Mouse (Mus musculus) heart, postnatal 0 days (tissue): ENCODE results near the gene Zfp870. TPM values are rescaled to one million over a fixed set of nuclear protein-coding genes. Genes with fewer than 3 reads are reported as not detected.
"Not testable (repeated sequence)": the region's sequence is repeated elsewhere in the genome, so short reads cannot be mapped to it uniquely, and the experiment has no call there.

Source experiments
- ATAC-seq: fragments of 200-750 bp; cut with Nextera tagmentation; 2 replicates; pipeline ENCODE4 v1.8.0; 2017; ENCODE audit warnings: low read depth, moderate number of reproducible peaks, moderate library complexity; ENCODE audit not compliant: insufficient read depth
- DNase-seq: peaks from one replicate; pipeline ENCODE4 v3.0.0-alpha.2; 2016; ENCODE audit warnings: low spot score
- H3K27ac ChIP-seq: fragments of 300-500 bp; sonication (generic); 2 replicates; pipeline ENCODE4 v1.5.1; 2014; ENCODE audit warnings: low read depth, mild to moderate bottlenecking
- H3K27me3 ChIP-seq: fragments of 300-500 bp; sonication (generic); 2 replicates; pipeline ENCODE4 v1.6.1; 2014; ENCODE audit warnings: low read length, mixed read lengths; ENCODE audit not compliant: control insufficient read depth, insufficient read depth
- H3K36me3 ChIP-seq: fragments of 300-500 bp; sonication (generic); replicated peaks from 2 replicates; pipeline ENCODE4 v1.6.1; 2014; ENCODE audit warnings: low read length, mixed read lengths; ENCODE audit not compliant: control insufficient read depth, insufficient read depth
- H3K4me1 ChIP-seq: fragments of 300-500 bp; sonication (generic); 2 replicates; pipeline ENCODE4 v1.6.1; 2014; ENCODE audit warnings: antibody characterized with exemption; ENCODE audit not compliant: control insufficient read depth, insufficient read depth
- H3K4me2 ChIP-seq: fragments of 300-500 bp; sonication (generic); 2 replicates; pipeline ENCODE4 v1.6.1; 2014; ENCODE audit warnings: low read depth, mild to moderate bottlenecking, low read length, moderate library complexity
- H3K4me3 ChIP-seq: fragments of 300-500 bp; sonication (generic); 2 replicates; pipeline ENCODE4 v1.5.1; 2014; ENCODE audit warnings: low read depth, low read length
- H3K9ac ChIP-seq: fragments of 300-500 bp; sonication (generic); replicated peaks from 2 replicates; pipeline ENCODE4 v1.6.1; 2014; ENCODE audit warnings: low read depth, low read length, mixed read lengths
- H3K9me3 ChIP-seq: fragments of 300-500 bp; sonication (generic); replicated peaks from 2 replicates; pipeline ENCODE4 v1.6.1; 2016; ENCODE audit warnings: low read length; ENCODE audit not compliant: control insufficient read depth
- CTCF ChIP-seq: IDR thresholded peaks from 2 replicates; pipeline ENCODE4 v1.5.1; 2016; ENCODE audit warnings: antibody characterized with exemption, control low read depth, low read depth
- EP300 ChIP-seq: IDR thresholded peaks from 2 replicates; pipeline ENCODE4 v1.6.1; 2016; ENCODE audit warnings: antibody characterized with exemption, low read depth
- WGBS: fragments of 180-500 bp; shearing (Covaris S2); extraction: QIAGEN DNeasy Blood & Tissue Kit; methylation state at CpG from one replicate; pipeline ENCODE4 v1.1.7; 2014; 5-methylcytosine and 5-hydroxymethylcytosine counted together
- polyA plus RNA-seq: library from polyadenylated mRNA; unstranded; fragments of >200 nt; fragmentation: Nextera tagmentation; extraction: Ambion mirVana; gene quantifications from 2 replicates; pipeline ENCODE4 v1.2.1, GENCODE M21; 2015
- total RNA-seq: library from RNA; depleted of rRNA; stranded (reverse); fragments of >200 nt; gene quantifications from 2 replicates; pipeline ENCODE4 v1.2.3, GENCODE M21; 2014; ENCODE audit warnings: low replicate concordance

The Zfp870 gene
- total and polyA plus RNA-seq, 2 experiments from 2014 or later, result 5.0 to 5.9 TPM

GRCm38 (mm10) chr17:32871483-32871882 lies 20.0 kb downstream of the Zfp870 start:
- WGBS, result 89% methylated on average over 1 of the region's 1 CpGs
- Histone ChIP-seq H3K9me3 (peaks cover 7% of the 10 kb centered on the region; the same call in 1 of the 2 replicates), H3K4me2 (no peak overlapping the region), H3K9ac (no peak overlapping the region), H3K27me3 (no peaks in the 10 kb centered on the region), H3K4me3 (no peak overlapping the region), H3K36me3 (no peaks in the 10 kb centered on the region), H3K4me1 (no peaks in the 10 kb centered on the region), H3K27ac (no peak overlapping the region)
- DNase-seq (no peak), ATAC-seq (no peak)
- TF ChIP-seq CTCF, result no peak
- TF ChIP-seq EP300, result no peak

GRCm38 (mm10) chr17:32867266-32867665 lies 24.2 kb downstream of the Zfp870 start:
- H3K9ac ChIP-seq, H3K9me3 ChIP-seq, H3K4me3 ChIP-seq, ATAC-seq, H3K4me2 ChIP-seq, H3K27me3 ChIP-seq, H3K4me1 ChIP-seq, H3K27ac ChIP-seq, H3K36me3 ChIP-seq, DNase-seq: not testable (repeated sequence)
- WGBS, result 55% methylated on average over 3 of the region's 7 CpGs

- WGBS, result 60% methylated on average over 2 of the region's 6 CpGs
- DNase-seq, ATAC-seq: not testable (repeated sequence)
Measured at GRCm38 (mm10) chr17:32856713-32857112, 34.7 kb downstream of the Zfp870 start.

GRCm38 (mm10) chr17:32851581-32851980 lies 39.9 kb downstream of the Zfp870 start:
- Histone ChIP-seq H3K27ac (no peak overlapping the region), H3K4me2 (no peak overlapping the region), H3K9me3 (no peaks in the 10 kb centered on the region), H3K4me1 (no peaks in the 10 kb centered on the region), H3K27me3 (no peaks in the 10 kb centered on the region), H3K4me3 (no peak overlapping the region), H3K9ac (no peak overlapping the region), H3K36me3 (no peaks in the 10 kb centered on the region)
- WGBS, result 54% methylated on average over 7 of the region's 7 CpGs
- no peak for TF ChIP-seq CTCF
- no peak for TF ChIP-seq EP300
- DNase-seq (no peak), ATAC-seq (no peak)

More at GRCm38 (mm10) chr17:32856713-32857112, 34.7 kb downstream of the Zfp870 start:
- H3K27me3 ChIP-seq, H3K4me3 ChIP-seq, H3K9ac ChIP-seq, H3K4me2 ChIP-seq, H3K9me3 ChIP-seq, H3K27ac ChIP-seq, H3K4me1 ChIP-seq, H3K36me3 ChIP-seq: not testable (repeated sequence)

GRCm38 (mm10) chr17:32841388-32841787 lies 50.1 kb downstream of the Zfp870 start:
- no peak for ATAC-seq
- Histone ChIP-seq H3K27me3 (no peaks in the 10 kb centered on the region), H3K9ac (no peak overlapping the region), H3K36me3 (no peaks in the 10 kb centered on the region), H3K4me1 (no peaks in the 10 kb centered on the region), H3K9me3 (0 out of 2 replicates have a peak, but pooled peaks cover 3% of the 10 kb centered on the region), H3K27ac (no peak overlapping the region), H3K4me2 (no peak overlapping the region), H3K4me3 (no peak overlapping the region)
- DNase-seq, result no peak
- TF ChIP-seq EP300 (no peak), CTCF (no peak)
- WGBS, result 80% methylated on average over 2 of the region's 2 CpGs

- H3K4me1 ChIP-seq, result no peaks in the 10 kb centered on the region
- peak overlapping the region; percentile 34; the same call in 1 of the 2 replicates for H3K27ac ChIP-seq
- TF ChIP-seq CTCF (no peak), EP300 (no peak)
- ATAC-seq, result 0 out of 2 replicates have a peak, but pooled peaks have one; percentile 33
- 0 out of 2 replicates have a peak, but pooled peaks cover 3% of the 10 kb centered on the region for H3K9me3 ChIP-seq
- H3K36me3 ChIP-seq, result no peaks in the 10 kb centered on the region
- no peaks in the 10 kb centered on the region for H3K27me3 ChIP-seq
- 27% methylated on average over 15 of the region's 15 CpGs for WGBS
- no peak overlapping the region for H3K9ac ChIP-seq
- H3K4me3 ChIP-seq, result no peak overlapping the region
- peak overlapping the region; percentile 28 for H3K4me2 ChIP-seq
- DNase-seq, result no peak
Measured at GRCm38 (mm10) chr17:32839083-32839802, 52.2 kb downstream of the Zfp870 start.
